Mouse (Mus musculus) myocyte (in vitro differentiated cells): Measurements from ENCODE around the gene Nsun7.

Source experiments
- CEBPB ChIP-seq: IDR thresholded peaks from 2 replicates; pipeline ENCODE4 v1.6.1; 2011; ENCODE audit warnings: mild to moderate bottlenecking, moderate library complexity; ENCODE audit not compliant: poor library complexity, insufficient read depth, severe bottlenecking
- E2F4 ChIP-seq: IDR thresholded peaks from one replicate; pipeline ENCODE4 v1.6.1; 2011; ENCODE audit warnings: mild to moderate bottlenecking, control low read depth, moderate library complexity; ENCODE audit not compliant: insufficient read depth
- MAX ChIP-seq: IDR thresholded peaks from one replicate; pipeline ENCODE4 v1.6.1; 2011; ENCODE audit warnings: low read depth, mild to moderate bottlenecking, control low read depth
- MYOD1 ChIP-seq, 3 experiments: IDR thresholded peaks; one replicate each; pipeline ENCODE4 v1.6.1; 2011; ENCODE audit warnings: control low read depth in 2 of 3, low read depth in 2 of 3, mild to moderate bottlenecking in 2 of 3, moderate library complexity in 1 of 3; ENCODE audit not compliant: insufficient read length in 2 of 3, control insufficient read depth in 1 of 3
- MYOG ChIP-seq, 3 experiments: IDR thresholded peaks; one replicate each; pipeline ENCODE4 v1.6.1; 2011; ENCODE audit warnings: control low read depth in 2 of 3, low read depth in 2 of 3, mild to moderate bottlenecking in 2 of 3; ENCODE audit not compliant: insufficient read length in 2 of 3, control insufficient read depth in 1 of 3, insufficient read depth in 1 of 3
- POLR2A ChIP-seq: IDR thresholded peaks from one replicate; pipeline ENCODE4 v1.6.1; 2011; ENCODE audit warnings: low read depth, mild to moderate bottlenecking, control low read depth, moderate library complexity; ENCODE audit not compliant: insufficient read length
- POLR2AphosphoS2 ChIP-seq: IDR thresholded peaks from one replicate; pipeline ENCODE4 v1.6.1; 2011; ENCODE audit warnings: low read depth, control low read depth; ENCODE audit not compliant: insufficient read length
- REST ChIP-seq: IDR thresholded peaks from one replicate; pipeline ENCODE4 v1.6.1; 2011; ENCODE audit warnings: mild to moderate bottlenecking, control low read depth, moderate library complexity; ENCODE audit not compliant: insufficient read depth, insufficient read length
- SRF ChIP-seq: IDR thresholded peaks from one replicate; pipeline ENCODE4 v1.6.1; 2011; ENCODE audit warnings: low read depth; ENCODE audit not compliant: control insufficient read depth, insufficient read length
- TCF12 ChIP-seq: IDR thresholded peaks from one replicate; pipeline ENCODE4 v1.6.1; 2011; ENCODE audit warnings: mild to moderate bottlenecking, control low read depth; ENCODE audit not compliant: poor library complexity, insufficient read depth, severe bottlenecking
- TCF3 ChIP-seq: IDR thresholded peaks from one replicate; pipeline ENCODE4 v1.6.1; 2011; ENCODE audit warnings: low read depth, control low read depth; ENCODE audit not compliant: insufficient read length
- USF1 ChIP-seq: IDR thresholded peaks from one replicate; pipeline ENCODE4 v1.6.1; 2011; ENCODE audit warnings: low read depth, mild to moderate bottlenecking, control low read depth, moderate library complexity

- TF ChIP-seq POLR2A (no peak), MAX (no peak), CEBPB (no peak), MYOG (IDR thresholded peaks at IDR 0.05; ENCODE audit: control insufficient read depth in 1 of 3, insufficient read depth in 1 of 3, insufficient read length in 2 of 3, low read depth in 2 of 3) (no peak), REST (no peak), TCF3 (no peak), USF1 (no peak), TCF12 (no peak), MYOD1 (IDR thresholded peaks at IDR 0.05; ENCODE audit: control insufficient read depth in 1 of 3, insufficient read length in 2 of 3, low read depth in 2 of 3) (no peak), POLR2AphosphoS2 (no peak), E2F4 (no peak), SRF (no peak)
These were observed 87.1 kb downstream of the Nsun7 start for GRCm38 (mm10) chr5:66346756-66347155.
